In the genomic region with DNA sequence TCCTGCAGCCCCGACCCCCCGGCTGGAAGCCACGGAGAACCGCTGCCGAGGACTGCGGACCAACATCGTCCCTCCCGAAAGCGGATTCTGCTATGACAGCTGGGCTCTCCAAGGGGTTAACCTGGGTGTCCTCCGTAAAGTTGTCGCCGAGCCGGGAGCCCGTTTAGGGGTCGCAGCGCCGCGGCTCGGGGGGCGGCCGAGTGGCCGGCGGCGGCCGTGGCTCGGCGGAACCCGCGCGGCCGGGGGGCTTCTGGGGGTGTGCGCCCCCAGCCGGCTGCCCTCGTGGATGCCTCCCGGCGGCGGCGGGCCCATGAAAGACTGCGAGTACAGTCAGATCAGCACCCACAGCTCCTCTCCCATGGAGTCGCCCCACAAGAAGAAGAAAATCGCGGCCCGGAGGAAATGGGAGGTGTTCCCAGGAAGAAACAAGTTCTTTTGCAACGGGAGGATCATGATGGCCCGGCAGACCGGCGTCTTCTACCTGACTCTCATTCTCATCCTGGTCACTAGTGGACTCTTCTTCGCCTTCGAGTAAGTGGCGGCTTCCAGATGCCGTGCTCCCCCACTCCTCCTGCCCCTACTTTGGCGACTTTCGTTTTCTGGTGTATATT, we compare ENCODE assay signal across 8 mouse cellular contexts. TPM values are rescaled to one million over a fixed set of nuclear protein-coding genes. Genes with fewer than 3 reads are reported as not detected.
A peak's percentile ranks its signal among the peaks of the same experiment; 100 is the strongest.
DNase-seq lines count a peak whose midpoint lies in the region; ATAC-seq lines count a peak whose summit lies in the region.

No protein-coding gene starts in this region.

- peak overlapping the region; percentile 84 for H3K4me3 ChIP-seq in embryonic facial prominence, embryonic 10.5 days
- H3K4me3 ChIP-seq in heart, embryonic 13.5 days: peak overlapping the region; percentile 74

- H3K4me2 ChIP-seq in heart, embryonic 13.5 days: peak overlapping the region; percentile 100

- H3K9me3 ChIP-seq in embryonic facial prominence, embryonic 10.5 days: no peaks in the 10 kb centered on the region
- no peaks in the 10 kb centered on the region for H3K9me3 ChIP-seq in heart, embryonic 13.5 days

- peaks cover 29% of the 10 kb centered on the region for H3K4me1 ChIP-seq in embryonic facial prominence, embryonic 10.5 days
- peaks cover 22% of the 10 kb centered on the region for H3K4me1 ChIP-seq in heart, embryonic 13.5 days

- WGBS in embryonic facial prominence, embryonic 10.5 days: 3% methylated on average over 53 of the region's 53 CpGs
- 2% methylated on average over 53 of the region's 53 CpGs for WGBS in heart, embryonic 13.5 days

- peaks cover 46% of the 10 kb centered on the region for H3K27me3 ChIP-seq in embryonic facial prominence, embryonic 10.5 days (replicated peaks; ENCODE audit: low read depth, poor library complexity, severe bottlenecking)
- H3K27me3 ChIP-seq in heart, embryonic 13.5 days (replicated peaks): peaks cover 43% of the 10 kb centered on the region

- peak overlapping the region; percentile 89 for H3K9ac ChIP-seq in heart, embryonic 13.5 days

- no peak for ATAC-seq in heart, embryonic 13.5 days (ENCODE audit: extremely low read depth, insufficient number of reproducible peaks, low FRiP score, low TSS enrichment)
- ATAC-seq in inflammation-experienced regulatory T-cells, adult 6 months: no peak

- peak; percentile 21 for DNase-seq in CD4-positive helper T cell, adult 2 months (ENCODE audit: low read depth, low spot score)
- DNase-seq in Muller cell, postnatal 12 days (ENCODE audit: inconsistent ontology term): peak; percentile 57
- peak; percentile 62 for DNase-seq in embryonic facial prominence, embryonic 10.5 days (ENCODE audit: low spot score)
- DNase-seq in kidney, postnatal 14 days: peak; percentile 52
- DNase-seq in lung, postnatal 10 days: peak; percentile 34
- peak; percentile 18 to 30 for DNase-seq in spleen, postnatal 36 days (ENCODE audit: low spot score in 2 of 2)

- no peaks in the 10 kb centered on the region for H3K36me3 ChIP-seq in embryonic facial prominence, embryonic 10.5 days (replicated peaks)
- no peaks in the 10 kb centered on the region for H3K36me3 ChIP-seq in heart, embryonic 13.5 days

- peak overlapping the region; percentile 82 for H3K27ac ChIP-seq in embryonic facial prominence, embryonic 10.5 days (replicated peaks)
- peak overlapping the region; percentile 90; the same call in 1 of the 2 replicates for H3K27ac ChIP-seq in heart, embryonic 13.5 days (replicated peaks)

RNA-seq across cellular contexts. Expression of a gene that starts 0.9 kb away (rescaled TPM):
- polyA plus RNA-seq in embryonic facial prominence, embryonic 10.5 days (2016; fragmentation: Nextera tagmentation; extraction: Ambion mirVana): 1.2 TPM in 2 replicates
- polyA plus RNA-seq in heart, embryonic 13.5 days (2015; fragmentation: Nextera tagmentation; extraction: Ambion mirVana): 1.2 and 1.3 TPM in 2 replicates
- under 1 TPM in 2 of 3 experiments, not detected in 1; 0.21 to 0.36 TPM for polyA plus RNA-seq in inflammation-experienced regulatory T-cells, adult 6 months (2017; shearing (Covaris generic))

RNA-seq across cellular contexts. Expression of a gene that starts 53.2 kb away (rescaled TPM):
- polyA plus RNA-seq in embryonic facial prominence, embryonic 10.5 days (2016; fragmentation: Nextera tagmentation; extraction: Ambion mirVana): 135 and 137 TPM in 2 replicates
- polyA plus RNA-seq in heart, embryonic 13.5 days (2015; fragmentation: Nextera tagmentation; extraction: Ambion mirVana): 117 and 122 TPM in 2 replicates
- polyA plus RNA-seq in inflammation-experienced regulatory T-cells, adult 6 months (2017; shearing (Covaris generic)): 10 to 100 TPM; 73.0 to 74.1 (median 73.9) TPM
